Mouse (Mus musculus) embryonic facial prominence, embryonic 12.5 days (tissue): Measurements from ENCODE around the gene Lhfpl1. TPM values are rescaled to one million over a fixed set of nuclear protein-coding genes. Genes with fewer than 3 reads are reported as not detected.

ENCODE experiments used
- polyA plus RNA-seq: library from polyadenylated mRNA; unstranded; fragments of >200 nt; fragmentation: Nextera tagmentation; extraction: Ambion mirVana; gene quantifications from 2 replicates; pipeline ENCODE4 v1.2.1, GENCODE M21; 2016

The Lhfpl1 gene
- polyA plus RNA-seq, 1 experiment from 2014 or later = 2.4 TPM

Other genes starting within 250 kb of the Lhfpl1 start
- 59.2 and 67.9 TPM in 2 replicates for gene Amot, start 156.1 kb upstream of the Lhfpl1 start, polyA plus RNA-seq